Mouse (Mus musculus): ENCODE measurements at regions not wholly inside any gene's neighbourhood (a gene's known extent, or its start where the extent isn't known, plus 50 kb on each side); places are given as distances from the start of the nearest gene placed in this dataset.

- Histone ChIP-seq H3K27ac (ENCODE audit: insufficient read depth, low read depth, low read length) (no peak overlapping the region), H3K4me1 (ENCODE audit: control insufficient read depth, insufficient read depth, low read length) (no peaks in the 10 kb centered on the region), H3K4me3 (ENCODE audit: insufficient read depth, low read depth, low read length) (no peak overlapping the region)
- 78% methylated on average over 6 of the region's 6 CpGs for WGBS
- TF ChIP-seq CTCF (IDR thresholded peaks at IDR 0.05; ENCODE audit: insufficient read depth, low read depth, low read length): no peak
- no peak for TF ChIP-seq POLR2A (IDR thresholded peaks at IDR 0.05; ENCODE audit: insufficient read depth, low read depth, low read length)
Measured at GRCm38 (mm10) chr4:55216175-55216545, 133.7 kb upstream of the Rad23b start.

- Histone ChIP-seq H3K27ac (ENCODE audit: insufficient read depth, low read depth, low read length) (no peak overlapping the region), H3K4me1 (ENCODE audit: control insufficient read depth, insufficient read depth, low read length) (peaks cover 3% of the 10 kb centered on the region; the same call in 1 of the 2 replicates), H3K4me3 (ENCODE audit: insufficient read depth, low read depth, low read length) (no peak overlapping the region)
- TF ChIP-seq CTCF (IDR thresholded peaks at IDR 0.05; ENCODE audit: insufficient read depth, low read depth, low read length) (no peak), POLR2A (IDR thresholded peaks at IDR 0.05; ENCODE audit: insufficient read depth, low read depth, low read length) (no peak)
- WGBS: 76% methylated on average over 5 of the region's 5 CpGs
Measured at GRCm38 (mm10) chr4:55225766-55226165, 124.1 kb upstream of the Rad23b start.

- H3K4me3 ChIP-seq (ENCODE audit: insufficient read depth, low read depth, low read length): no peak overlapping the region
- WGBS: 37% methylated on average over 3 of the region's 3 CpGs
- no peak for TF ChIP-seq CTCF (IDR thresholded peaks at IDR 0.05; ENCODE audit: insufficient read depth, low read depth, low read length)
- TF ChIP-seq POLR2A (IDR thresholded peaks at IDR 0.05; ENCODE audit: insufficient read depth, low read depth, low read length): no peak
- H3K27ac ChIP-seq (ENCODE audit: insufficient read depth, low read depth, low read length): no peak overlapping the region
- no peaks in the 10 kb centered on the region; the same call in 1 of the 2 replicates for H3K4me1 ChIP-seq (ENCODE audit: control insufficient read depth, insufficient read depth, low read length)
Measured at GRCm38 (mm10) chr4:55227394-55227793, 122.4 kb upstream of the Rad23b start.

- TF ChIP-seq POLR2A (IDR thresholded peaks at IDR 0.05; ENCODE audit: insufficient read depth, low read depth, low read length) (no peak), CTCF (IDR thresholded peaks at IDR 0.05; ENCODE audit: insufficient read depth, low read depth, low read length) (no peak)
- no peak overlapping the region for H3K4me3 ChIP-seq (ENCODE audit: insufficient read depth, low read depth, low read length)
- WGBS: 48% methylated on average over 4 of the region's 4 CpGs
- H3K4me1 ChIP-seq (ENCODE audit: control insufficient read depth, insufficient read depth, low read length): no peaks in the 10 kb centered on the region
- H3K27ac ChIP-seq (ENCODE audit: insufficient read depth, low read depth, low read length): no peak overlapping the region
Measured at GRCm38 (mm10) chr4:55231522-55231921, 118.3 kb upstream of the Rad23b start.

- TF ChIP-seq POLR2A (IDR thresholded peaks at IDR 0.05; ENCODE audit: insufficient read depth, low read depth, low read length) (no peak), CTCF (IDR thresholded peaks at IDR 0.05; ENCODE audit: insufficient read depth, low read depth, low read length) (no peak)
- Histone ChIP-seq H3K4me1 (ENCODE audit: control insufficient read depth, insufficient read depth, low read length) (0 out of 2 replicates have a peak, but pooled peaks cover 2% of the 10 kb centered on the region), H3K4me3 (ENCODE audit: insufficient read depth, low read depth, low read length) (no peak overlapping the region), H3K27ac (ENCODE audit: insufficient read depth, low read depth, low read length) (no peak overlapping the region)
- 75% methylated on average over 6 of the region's 6 CpGs for WGBS
Measured at GRCm38 (mm10) chr4:55237856-55238255, 112.0 kb upstream of the Rad23b start.

GRCm38 (mm10) chr4:55240450-55240849 is 109.4 kb upstream of the Rad23b start:
- 7% methylated on average over 7 of the region's 7 CpGs for WGBS
- Histone ChIP-seq H3K4me1 (ENCODE audit: control insufficient read depth, insufficient read depth, low read length) (0 out of 2 replicates have a peak, but pooled peaks cover 2% of the 10 kb centered on the region), H3K27ac (ENCODE audit: insufficient read depth, low read depth, low read length) (no peak overlapping the region), H3K4me3 (ENCODE audit: insufficient read depth, low read depth, low read length) (no peak overlapping the region)
- no peak for TF ChIP-seq POLR2A (IDR thresholded peaks at IDR 0.05; ENCODE audit: insufficient read depth, low read depth, low read length)
- peak; percentile 90 for TF ChIP-seq CTCF (IDR thresholded peaks at IDR 0.05; ENCODE audit: insufficient read depth, low read depth, low read length)

- 93% methylated on average over 4 of the region's 4 CpGs for WGBS
- 0 out of 2 replicates have a peak, but pooled peaks cover 2% of the 10 kb centered on the region for H3K4me1 ChIP-seq (ENCODE audit: control insufficient read depth, insufficient read depth, low read length)
- no peak overlapping the region for H3K4me3 ChIP-seq (ENCODE audit: insufficient read depth, low read depth, low read length)
- TF ChIP-seq CTCF (IDR thresholded peaks at IDR 0.05; ENCODE audit: insufficient read depth, low read depth, low read length) (no peak), POLR2A (IDR thresholded peaks at IDR 0.05; ENCODE audit: insufficient read depth, low read depth, low read length) (no peak)
- H3K27ac ChIP-seq (ENCODE audit: insufficient read depth, low read depth, low read length): no peak overlapping the region
Measured at GRCm38 (mm10) chr4:55242331-55242730, 107.5 kb upstream of the Rad23b start.

GRCm38 (mm10) chr4:55243091-55244058 is 106.5 kb upstream of the Rad23b start:
- no peak overlapping the region for H3K27ac ChIP-seq (ENCODE audit: insufficient read depth, low read depth, low read length)
- 88% methylated on average over 14 of the region's 14 CpGs for WGBS
- TF ChIP-seq CTCF (IDR thresholded peaks at IDR 0.05; ENCODE audit: insufficient read depth, low read depth, low read length): no peak
- TF ChIP-seq POLR2A (IDR thresholded peaks at IDR 0.05; ENCODE audit: insufficient read depth, low read depth, low read length): no peak
- H3K4me3 ChIP-seq (ENCODE audit: insufficient read depth, low read depth, low read length): no peak overlapping the region
- 0 out of 2 replicates have a peak, but pooled peaks cover 2% of the 10 kb centered on the region for H3K4me1 ChIP-seq (ENCODE audit: control insufficient read depth, insufficient read depth, low read length)

- Histone ChIP-seq H3K27ac (ENCODE audit: insufficient read depth, low read depth, low read length) (no peak overlapping the region), H3K4me3 (ENCODE audit: insufficient read depth, low read depth, low read length) (no peak overlapping the region), H3K4me1 (ENCODE audit: control insufficient read depth, insufficient read depth, low read length) (no peaks in the 10 kb centered on the region)
- no peak for TF ChIP-seq POLR2A (IDR thresholded peaks at IDR 0.05; ENCODE audit: insufficient read depth, low read depth, low read length)
- TF ChIP-seq CTCF (IDR thresholded peaks at IDR 0.05; ENCODE audit: insufficient read depth, low read depth, low read length): no peak
- 96% methylated on average over 10 of the region's 10 CpGs for WGBS
Measured at GRCm38 (mm10) chr4:55245789-55246188, 104.1 kb upstream of the Rad23b start.
